Mouse (Mus musculus): Measurements from ENCODE around the gene 2510009E07Rik. TPM values are rescaled to one million over a fixed set of nuclear protein-coding genes. Genes with fewer than 3 reads are reported as not detected.

2510009E07Rik gene
- 20.4 and 28.5 TPM in 2 replicates for polyA plus RNA-seq (2012; rRNA removed)

DNA sequence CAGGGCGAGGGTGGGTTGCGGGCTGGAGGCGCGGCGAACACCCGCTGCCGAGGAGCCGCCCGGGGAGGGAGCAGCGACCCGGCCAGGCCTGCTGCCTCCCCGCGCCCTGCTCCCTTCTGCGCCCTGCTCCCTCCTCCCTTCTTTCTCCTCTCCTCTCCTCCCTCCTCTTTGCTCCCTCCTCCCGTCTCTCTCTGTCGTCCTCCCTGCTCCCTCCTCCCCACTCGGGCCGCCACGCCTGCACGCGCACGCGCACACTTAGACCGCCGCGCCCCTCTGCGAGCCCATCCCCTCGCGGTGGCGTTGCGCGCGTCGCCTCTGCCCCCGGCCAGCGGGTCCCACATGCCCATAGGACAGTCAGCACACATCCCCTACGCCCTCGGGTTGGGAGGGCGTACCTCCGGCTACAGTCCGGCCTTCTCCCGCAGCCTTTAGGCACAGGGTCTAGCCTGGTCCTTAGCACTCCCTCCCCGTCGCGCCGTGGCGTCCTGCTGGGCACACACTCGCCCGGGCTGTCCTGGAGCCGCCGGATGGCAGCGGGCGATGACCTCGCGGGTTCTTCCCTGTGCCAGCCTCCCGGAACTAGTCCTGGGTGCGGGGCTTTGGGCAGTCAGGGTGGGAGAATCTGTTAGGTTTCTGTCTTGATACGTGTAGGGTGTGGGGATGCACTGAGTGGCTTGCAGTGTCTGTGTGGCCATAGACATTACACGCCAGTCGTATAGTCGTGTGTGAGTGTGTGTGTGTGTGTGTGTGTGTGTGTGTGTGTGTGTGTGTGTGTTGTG lies at the start of gene 2510009E07Rik:
Gene 2510009E07Rik (minus strand): TSS at position 203 of the 779 bp plus-strand sequence.

Other genes starting within 250 kb of the 2510009E07Rik start
- 1.9 and 2.5 TPM in 2 replicates for gene Ehhadh, start 93.1 kb upstream of the 2510009E07Rik start, polyA plus RNA-seq (2012; rRNA removed)
- 0.75 and 0.83 TPM in 2 replicates for gene Map3k13, start 99.7 kb upstream of the 2510009E07Rik start, polyA plus RNA-seq (2012; rRNA removed)